Mouse (Mus musculus): ENCODE results near the gene Gprc5b.

Gprc5b gene

DNA sequence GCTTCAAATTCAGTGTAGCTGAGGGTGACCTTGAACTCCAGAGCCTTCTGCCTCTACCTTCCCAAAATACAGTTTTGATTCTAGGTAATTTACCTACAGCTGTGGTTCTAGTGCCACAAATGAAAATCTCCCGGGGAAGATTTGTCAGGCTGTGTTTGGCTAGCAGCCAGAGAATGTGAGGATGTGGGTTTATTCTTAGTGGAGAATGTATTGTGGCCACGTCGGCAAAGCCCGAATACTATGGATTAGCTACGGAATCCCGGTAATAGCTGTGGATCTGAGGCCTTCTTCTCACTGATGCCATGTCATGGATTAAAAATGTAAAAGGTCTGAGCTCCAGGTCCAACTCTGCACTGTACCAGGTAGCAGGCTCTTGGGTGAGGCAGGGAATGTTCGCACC lies 45.3 kb downstream of the Gprc5b start:
- DNase-seq (ENCODE audit: low spot score in 2 of 2): no peak

DNA sequence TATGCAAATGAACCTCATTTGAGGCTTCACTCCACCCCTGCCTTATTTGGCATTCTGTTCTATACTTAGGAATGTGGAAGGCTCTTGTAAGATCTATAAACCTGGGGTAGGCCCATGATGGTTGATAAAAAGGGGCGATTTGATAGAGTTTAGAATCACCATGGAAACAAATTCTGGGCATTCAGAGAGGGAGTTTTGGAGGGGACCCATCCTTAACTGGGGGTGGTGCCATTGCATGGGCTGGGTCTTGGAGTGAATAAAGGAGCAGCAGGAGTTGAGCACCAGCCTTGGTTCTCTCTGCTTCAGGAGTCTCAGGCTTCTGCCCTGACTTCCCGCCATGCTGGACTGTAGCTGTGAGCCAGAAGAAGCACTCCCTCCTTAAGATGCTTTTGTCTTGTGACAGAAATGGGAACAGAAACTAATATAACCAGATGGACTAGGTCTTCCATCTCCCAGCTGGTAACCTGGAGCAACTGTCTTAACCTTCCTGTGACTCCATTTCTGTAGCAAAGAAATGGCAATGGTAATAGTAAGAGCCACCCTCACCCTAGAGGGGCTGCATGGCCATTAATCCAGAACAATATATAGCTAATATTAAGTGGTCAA lies 46.2 kb downstream of the Gprc5b start:
- DNase-seq (ENCODE audit: low spot score in 2 of 2): no peak

DNA sequence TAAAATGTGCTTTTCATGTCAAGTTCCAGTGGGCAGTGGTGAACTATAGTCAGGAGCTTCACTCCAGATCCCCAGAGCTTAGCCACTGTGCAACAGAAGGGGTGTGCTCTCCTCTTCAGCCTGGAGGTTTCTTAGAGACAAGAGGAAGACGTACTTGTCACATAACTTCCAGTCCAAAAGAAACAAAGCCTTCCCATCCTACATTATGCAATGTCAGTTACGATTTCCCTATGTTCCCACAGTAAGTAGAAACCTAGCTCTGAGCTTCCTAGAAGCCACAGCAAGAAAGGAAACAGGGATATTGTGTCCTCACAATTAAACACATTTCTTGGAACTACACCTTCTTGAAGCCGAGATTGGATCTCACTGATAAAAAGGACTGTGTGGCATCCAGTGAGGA lies 47.8 kb downstream of the Gprc5b start:
- DNase-seq (ENCODE audit: low spot score in 2 of 2): no peak

DNA sequence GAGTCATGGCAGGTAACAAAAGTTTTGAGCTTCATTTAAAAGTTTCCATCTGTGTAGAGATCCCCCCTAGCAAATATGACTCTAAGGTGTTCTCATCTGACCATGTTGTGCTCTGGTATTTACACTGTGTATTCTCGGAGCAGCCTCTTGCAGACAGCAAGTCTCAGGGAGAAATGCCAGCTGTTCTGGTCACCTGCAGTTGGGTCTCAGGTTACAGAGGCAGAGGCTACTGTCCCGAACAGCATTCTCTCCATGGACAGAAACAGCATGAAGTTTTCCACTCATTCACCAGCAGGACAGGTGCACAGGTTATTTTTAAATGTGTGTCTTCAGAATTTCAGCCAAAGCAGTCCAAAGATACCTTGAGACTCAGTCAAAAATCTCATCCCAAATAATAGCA lies 50.1 kb downstream of the Gprc5b start:
- no peak for DNase-seq (ENCODE audit: low spot score in 2 of 2)

DNA sequence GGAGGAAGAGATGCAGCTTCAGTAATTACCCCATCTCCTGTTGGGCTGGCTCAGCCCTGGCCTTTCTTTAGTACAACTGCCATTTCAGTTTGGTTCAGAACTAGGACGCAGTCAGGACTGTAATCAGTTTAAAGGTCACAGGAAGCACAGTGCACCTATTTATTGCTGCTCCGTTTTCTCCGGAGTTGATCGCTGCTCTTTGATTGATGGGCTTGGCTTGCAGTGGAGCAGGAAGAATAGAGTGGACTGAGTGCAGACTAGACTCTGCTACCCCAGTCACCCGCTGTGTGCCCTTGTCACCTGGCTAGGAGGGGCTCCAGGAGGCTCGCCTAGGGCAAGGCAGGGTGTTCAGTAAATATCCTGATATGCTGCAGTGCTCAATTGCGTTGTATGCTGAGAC lies 51.8 kb downstream of the Gprc5b start:
- DNase-seq (ENCODE audit: low spot score in 2 of 2): no peak

DNA sequence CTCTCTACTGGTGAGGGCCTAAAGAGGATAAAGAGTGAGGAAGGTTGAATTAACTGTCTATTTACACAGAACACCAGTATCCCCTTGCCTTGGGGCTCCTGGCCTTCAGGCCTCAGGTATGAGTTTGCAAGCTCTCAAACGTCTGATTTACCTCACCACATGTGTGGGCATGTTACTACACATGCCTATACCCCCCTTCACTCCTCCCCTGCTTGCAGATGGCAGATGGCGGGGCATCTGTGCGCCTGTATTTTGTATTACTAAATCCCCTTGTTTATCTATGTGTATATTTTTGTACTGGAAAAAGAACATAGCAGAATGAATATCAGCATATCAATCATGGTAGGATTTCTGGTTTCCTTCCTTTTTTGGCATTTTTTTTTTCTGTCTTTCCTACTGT lies 52.7 kb downstream of the Gprc5b start:
- no peak for DNase-seq (ENCODE audit: low spot score in 2 of 2)

DNA sequence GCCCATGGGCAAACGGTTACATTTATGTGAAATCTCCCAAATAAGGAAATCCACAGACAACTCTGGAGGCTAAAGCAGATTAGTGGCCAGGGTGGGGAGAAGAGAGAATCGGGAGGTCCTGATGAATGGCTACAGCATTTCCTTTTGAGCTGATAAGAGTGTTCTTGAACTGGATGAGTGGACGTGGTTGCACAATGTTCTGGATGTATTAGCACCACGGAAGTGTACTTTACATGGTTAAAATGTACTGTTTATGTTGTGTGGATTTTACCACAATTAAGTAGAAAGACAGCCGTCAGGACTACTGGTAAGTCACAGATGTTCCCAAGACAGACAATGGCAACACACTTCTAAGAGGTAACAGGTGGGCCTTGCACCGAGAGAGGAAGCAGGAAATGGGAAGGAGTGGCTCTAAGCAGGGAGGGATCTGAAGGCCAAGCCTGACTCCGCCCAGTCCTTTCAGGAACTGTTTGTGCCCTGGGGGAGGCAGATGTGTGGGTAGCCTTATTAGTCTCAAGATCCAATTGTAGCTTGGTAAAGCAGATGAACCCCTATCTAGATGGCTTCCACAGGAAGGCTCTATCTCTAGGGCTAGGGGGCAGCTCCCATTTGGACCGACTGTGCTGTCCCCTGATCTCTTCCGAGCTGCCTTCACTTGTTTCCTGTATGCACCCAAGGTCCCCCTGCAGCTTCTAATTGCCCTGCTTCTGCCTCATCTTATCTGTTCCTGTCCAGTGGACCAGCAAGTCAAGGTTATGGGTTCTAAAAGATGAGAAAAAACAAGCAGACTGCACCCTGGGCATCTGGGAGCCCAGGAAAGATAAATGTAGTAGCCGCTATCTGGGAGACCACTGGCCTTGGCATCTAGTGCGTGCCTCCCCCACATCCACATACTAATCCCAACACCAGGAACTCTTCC lies 57.3 kb downstream of the Gprc5b start:
- DNase-seq (ENCODE audit: low spot score in 2 of 2): peak in 1 of 2 experiments; percentile 36

DNA sequence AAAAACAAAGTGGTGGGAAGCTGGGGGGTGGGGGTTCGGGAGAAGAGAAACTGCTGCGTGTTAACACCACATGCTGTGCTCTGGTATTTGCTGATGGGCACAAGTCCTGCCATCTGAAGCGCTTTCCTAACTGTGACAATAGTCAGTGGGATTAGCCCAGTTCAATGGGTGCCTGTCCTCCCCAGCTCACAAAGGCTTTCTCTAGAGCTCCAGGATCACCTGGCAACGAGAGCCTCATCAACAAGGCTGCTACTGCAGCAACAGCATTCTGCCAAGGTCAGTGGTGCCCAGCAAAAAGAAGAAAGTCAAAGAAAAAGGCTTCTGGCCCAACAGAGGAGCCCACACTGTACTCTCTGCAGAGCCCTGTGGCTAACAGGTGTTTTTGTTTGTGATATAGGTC lies 58.2 kb downstream of the Gprc5b start:
- no peak for DNase-seq (ENCODE audit: low spot score in 2 of 2)

DNA sequence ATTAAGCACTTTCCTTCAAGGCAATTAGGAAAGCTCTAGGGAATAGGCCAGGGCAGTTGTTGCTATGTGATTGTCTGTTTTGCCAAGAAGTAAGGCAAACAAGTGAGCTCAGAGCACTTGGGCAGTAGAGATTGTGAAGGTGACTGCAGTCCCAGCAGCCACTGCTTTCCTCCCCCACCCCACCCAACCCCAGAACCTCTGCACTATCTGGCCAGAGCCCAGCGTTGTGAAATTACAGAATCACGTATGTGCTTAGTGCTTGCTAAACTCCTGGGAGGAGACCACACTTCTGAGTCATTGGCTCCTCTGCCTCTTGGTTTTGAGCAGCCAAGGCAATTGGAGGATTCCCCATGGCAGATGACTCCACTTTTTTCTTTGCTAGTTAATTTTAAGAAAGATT lies 59.7 kb downstream of the Gprc5b start:
- DNase-seq (ENCODE audit: low spot score in 2 of 2): peak; percentile 73 to 77

DNA sequence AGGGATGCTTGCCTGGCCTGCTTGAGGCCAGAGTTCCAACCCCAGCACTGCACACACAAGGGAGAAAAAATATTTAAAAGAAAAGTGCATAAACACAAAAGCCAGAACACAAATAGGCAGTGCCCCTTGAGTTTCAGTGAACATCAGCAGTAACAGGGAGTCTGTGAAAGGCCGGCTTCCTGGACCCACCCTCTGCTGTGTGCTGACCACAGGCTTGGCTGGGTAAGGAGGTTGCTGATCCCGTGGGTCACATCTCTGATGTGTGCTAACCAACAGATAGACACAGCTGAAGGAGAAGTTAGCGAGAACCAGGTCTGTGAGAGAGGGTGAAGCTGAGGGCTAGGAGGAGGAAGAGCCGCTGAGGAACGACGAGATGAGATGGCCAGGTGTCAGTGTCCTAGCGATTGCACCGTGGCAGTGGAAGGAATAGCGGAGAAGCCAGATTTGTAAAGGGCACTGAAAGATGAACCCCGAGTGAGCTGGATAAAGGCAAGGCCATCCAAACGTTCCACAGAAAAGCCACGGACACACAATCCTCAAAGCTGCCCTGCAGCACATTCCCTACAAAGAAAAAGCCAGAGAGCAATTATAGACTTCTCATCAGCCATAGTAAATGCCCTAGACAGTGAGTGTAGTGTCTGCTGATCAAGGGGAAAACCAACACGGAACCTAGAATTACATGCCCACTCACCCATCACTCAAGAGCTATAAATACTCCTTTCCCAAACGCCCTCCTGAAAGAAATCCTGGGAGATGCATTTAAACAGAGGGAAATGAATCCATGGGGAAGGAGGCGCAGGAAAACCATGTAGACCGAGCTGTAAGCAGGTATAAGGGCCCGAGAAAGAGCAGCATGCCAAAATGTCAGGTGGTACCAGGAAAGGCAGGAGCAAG lies 63.3 kb downstream of the Gprc5b start:
- DNase-seq (ENCODE audit: low spot score in 2 of 2): no peak

DNA sequence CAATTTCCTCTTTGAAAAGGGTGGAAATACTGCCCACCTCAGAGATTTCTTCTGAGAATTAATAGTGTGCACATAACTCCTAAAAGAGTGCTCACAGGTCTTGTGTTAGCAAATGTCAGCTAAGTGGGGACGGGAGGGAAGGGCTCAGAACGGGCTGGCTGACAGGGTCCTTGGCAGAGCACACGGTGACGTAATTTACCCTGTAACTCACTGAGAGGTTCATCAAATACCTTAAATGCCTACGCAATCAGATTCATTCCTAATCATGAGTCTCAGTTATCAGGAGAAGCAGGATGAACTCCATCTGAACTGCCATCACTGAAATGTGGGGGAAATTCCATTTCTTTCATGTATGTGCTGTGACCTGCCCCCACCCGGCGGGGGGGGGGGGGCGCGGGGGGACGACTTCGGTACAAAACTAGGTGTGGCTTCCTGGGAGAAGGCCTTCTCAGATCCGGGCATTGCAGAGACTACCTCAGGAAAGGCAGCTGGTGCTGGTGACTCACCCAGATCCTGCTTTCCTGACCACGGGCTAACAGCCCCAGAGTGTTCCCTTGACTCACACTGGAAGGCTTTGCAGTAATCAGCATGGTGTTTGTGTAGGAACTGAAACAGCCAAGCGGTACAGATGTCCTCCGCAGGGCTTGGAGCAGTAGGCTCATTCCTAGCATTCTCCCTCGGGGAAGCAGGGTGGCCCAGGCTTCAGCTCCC lies 65.3 kb downstream of the Gprc5b start:
- peak; percentile 80 to 87 for DNase-seq (ENCODE audit: low spot score in 2 of 2)

DNA sequence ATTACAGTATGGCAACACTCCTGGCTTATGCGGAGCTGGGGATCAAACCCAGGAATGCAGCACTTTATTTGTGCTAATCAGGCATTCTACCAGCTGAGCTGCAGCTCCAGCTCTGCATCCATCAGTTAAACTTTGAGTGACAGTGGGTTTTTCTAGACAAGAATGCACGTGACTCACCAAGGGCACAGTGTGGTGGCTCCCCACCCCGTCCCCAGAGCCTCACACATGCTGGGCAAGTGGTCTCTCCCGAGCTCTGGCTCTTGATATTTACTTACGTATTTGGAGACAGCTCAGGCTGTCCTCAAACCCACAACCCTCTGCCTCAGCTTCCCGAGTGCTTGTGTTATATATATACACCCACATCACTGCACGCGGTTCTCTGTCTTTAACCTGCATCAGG lies 66.1 kb downstream of the Gprc5b start:
- DNase-seq (ENCODE audit: low spot score in 2 of 2): no peak

DNA sequence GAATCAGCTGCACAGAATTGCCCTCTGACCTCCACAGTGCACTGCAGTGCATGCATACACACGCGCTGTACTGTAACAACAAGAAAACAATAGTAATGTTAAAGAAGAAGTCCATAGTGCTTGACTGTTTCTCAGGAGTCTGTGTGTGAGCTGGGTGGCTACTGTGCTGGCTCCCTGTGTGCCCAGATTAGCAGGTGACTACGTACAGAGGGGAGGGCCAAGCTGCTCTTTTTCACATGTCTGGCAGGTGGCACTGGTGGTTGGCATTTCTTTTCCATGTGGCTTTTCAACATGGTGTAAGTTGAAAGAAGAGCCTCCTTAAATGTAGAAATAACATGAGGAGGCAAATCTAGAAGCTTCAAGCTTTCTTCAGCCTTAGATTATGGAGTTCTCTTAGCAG lies 66.7 kb downstream of the Gprc5b start:
- DNase-seq (ENCODE audit: low spot score in 2 of 2): no peak

DNA sequence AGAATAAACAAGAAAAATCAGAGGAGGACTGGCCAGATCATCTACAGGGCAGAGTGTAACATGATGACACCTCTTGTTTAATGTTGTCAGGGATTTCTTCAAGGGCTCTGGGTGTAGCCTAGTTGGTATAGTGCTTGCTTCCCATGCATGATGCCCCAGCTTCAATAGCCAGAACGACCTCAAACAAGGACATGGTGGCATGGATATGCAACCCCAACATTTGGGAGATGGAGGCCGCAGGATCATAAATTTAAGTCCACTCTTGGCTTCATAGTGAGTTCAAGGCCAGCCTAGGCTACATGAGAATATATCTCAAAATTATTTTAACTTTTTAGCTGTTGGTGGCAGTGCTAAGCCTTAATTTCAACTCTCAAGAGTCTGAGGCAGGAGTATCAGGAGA lies 67.7 kb downstream of the Gprc5b start:
- no peak for DNase-seq (ENCODE audit: low spot score in 2 of 2)

DNA sequence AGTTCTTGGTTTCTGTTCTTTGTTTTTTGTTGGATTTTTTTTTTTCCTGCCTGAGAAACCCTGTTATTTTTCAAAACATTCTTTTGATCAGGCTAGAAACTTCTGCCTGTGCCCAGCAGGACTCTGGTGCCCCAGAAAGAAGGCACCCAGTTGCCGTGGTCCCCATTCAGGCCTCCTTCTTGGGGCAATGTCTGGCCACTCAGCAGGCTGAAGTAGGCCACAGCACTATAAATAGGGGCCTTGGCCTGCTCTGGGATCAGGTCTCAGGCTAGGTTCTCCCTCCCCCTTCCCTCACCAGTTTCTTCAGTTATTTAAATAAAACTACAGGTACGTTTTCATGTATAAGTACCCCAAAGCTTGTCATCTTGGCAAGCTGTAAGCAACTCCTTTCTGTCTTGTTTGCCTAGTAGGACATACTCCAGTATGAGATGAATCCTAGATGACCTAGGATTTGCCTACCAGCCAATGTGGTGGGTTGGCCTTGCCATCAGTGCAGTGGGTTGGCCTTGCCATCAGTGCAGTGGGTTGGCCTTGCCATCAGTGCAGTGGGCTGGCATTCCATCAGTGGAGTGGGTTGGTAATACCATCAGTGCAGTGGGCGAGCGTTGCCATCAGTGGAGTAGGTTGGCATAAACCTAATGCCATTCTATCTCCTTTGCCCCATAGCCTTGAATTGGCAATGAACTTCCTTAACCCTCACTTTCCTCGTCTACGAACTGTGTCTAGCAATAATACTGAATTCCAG lies 68.3 kb downstream of the Gprc5b start:
- DNase-seq (ENCODE audit: low spot score in 2 of 2): no peak

DNA sequence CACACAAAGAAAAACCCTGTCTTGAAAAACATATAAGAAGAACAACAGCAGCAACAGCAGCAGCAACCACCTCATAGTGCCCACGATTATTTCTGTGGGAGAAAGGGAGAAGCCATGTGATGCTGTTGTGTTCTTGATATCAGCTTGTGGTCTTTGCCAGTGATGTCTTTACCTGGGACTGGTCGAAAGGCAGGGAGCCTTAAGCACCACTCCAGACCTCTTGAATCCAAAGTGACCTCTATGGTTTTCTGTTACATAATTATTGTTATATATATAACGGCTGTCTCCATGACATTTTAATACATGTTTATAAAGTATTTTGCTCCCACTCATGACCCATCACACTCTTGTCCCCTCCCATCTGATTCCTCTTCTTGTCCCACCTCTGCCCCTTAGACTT lies 69.5 kb downstream of the Gprc5b start:
- DNase-seq (ENCODE audit: low spot score in 2 of 2): no peak

DNA sequence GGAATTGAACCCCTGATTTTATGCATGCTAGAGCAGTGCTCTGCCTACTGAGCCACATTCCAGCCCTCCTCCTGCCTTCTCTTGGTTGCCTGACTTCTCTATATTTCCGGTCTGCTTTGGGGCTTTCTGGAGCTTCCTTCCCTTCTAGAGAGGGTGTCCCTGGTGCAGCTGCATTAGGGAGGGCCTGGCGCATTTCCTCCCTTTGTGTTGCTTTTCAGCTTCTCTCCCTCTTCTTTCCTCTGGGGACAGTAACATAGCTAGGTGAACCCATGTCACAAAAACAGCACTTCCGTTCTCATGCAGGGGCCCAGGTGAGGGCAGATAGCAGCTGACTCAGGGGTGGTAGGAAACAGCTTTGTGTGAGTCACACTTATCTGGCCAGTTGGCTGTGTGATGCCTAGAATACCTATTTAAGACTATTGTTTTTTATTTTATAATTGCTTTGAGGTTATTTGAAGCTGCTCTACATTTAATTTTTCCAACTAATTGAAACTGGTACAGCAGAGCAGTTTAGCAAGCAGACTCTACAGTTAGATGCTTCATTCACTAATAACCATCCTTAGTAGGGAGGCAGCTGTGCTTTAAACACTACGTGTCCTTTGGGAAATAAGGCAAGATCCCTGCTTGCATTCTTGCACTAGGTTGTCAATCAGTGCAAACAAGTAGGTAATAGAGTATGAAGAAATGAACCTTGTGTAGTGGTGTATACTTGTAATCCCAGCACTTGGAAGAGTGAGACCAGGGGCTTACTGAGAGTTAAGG lies 72.4 kb downstream of the Gprc5b start:
- DNase-seq (ENCODE audit: low spot score in 2 of 2): peak; percentile 42 to 77
